Mouse (Mus musculus): ENCODE data around the gene Ncan.
A peak's percentile ranks its signal among the peaks of the same experiment; 100 is the strongest.

Gene Ncan

GRCm38 (mm10) chr8:70129309-70129952 lies 8.8 kb upstream of the Ncan start:
- no peak for DNase-seq (ENCODE audit: low spot score)

DNA sequence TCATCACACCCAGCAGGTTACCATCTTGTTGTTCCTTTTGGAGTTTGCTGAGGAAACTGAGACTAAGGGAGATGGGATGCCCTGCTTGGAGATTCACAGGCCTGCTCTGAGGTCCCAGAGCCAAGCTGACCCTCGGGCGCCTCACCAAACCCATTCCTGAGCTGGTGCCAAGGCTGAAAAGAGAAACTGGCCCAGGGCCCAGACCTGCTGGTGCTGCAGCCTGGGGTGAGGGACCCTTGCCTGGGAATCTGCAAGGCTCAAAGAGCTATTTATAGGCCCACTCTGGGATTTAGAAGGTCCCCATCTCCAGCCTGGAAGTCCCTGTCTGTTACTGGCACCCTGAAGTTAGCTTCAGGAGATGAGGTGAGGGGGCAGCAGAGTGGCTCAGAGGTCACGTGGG lies 7.8 kb upstream of the Ncan start:
- DNase-seq (ENCODE audit: low spot score): no peak

DNA sequence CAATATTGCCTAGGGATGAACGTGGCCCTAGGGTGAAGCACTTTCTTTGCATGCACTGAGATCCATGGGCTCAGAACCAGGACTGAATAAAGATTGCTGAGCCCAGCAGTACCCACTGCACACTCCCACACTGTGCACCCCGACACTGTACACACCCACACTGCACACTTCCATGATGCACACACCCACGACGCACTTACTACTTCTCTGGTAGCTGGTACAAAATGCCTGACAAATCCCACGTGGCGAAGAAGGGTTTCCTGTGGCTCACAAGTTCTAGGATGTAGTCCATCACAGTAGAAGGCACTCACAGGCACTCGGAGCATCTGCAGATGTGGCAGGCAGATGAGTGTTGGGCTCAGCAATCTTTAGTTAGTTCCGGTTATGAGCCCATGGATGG lies 4.3 kb upstream of the Ncan start:
- no peak for DNase-seq (ENCODE audit: low spot score)

DNA sequence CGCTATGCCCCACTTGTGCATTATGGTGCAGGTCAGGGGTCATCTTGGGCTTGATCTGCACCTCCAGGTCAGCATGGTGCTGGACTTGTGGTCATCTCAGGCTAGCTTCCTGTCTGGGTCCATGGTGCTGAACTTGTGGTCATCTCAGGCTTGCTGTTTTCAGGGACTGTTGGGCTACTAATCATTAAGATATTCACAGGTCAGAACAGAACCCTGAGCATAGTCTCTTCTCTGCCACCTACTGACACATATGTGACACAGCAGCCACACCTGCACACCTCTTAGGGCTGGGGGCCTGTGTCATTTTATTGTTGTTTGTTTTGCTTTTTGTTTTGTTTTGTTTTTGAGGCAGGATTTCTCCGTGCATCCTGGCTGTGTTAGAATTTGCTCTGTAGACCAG lies 2.2 kb upstream of the Ncan start:
- DNase-seq (ENCODE audit: low spot score): no peak

DNA sequence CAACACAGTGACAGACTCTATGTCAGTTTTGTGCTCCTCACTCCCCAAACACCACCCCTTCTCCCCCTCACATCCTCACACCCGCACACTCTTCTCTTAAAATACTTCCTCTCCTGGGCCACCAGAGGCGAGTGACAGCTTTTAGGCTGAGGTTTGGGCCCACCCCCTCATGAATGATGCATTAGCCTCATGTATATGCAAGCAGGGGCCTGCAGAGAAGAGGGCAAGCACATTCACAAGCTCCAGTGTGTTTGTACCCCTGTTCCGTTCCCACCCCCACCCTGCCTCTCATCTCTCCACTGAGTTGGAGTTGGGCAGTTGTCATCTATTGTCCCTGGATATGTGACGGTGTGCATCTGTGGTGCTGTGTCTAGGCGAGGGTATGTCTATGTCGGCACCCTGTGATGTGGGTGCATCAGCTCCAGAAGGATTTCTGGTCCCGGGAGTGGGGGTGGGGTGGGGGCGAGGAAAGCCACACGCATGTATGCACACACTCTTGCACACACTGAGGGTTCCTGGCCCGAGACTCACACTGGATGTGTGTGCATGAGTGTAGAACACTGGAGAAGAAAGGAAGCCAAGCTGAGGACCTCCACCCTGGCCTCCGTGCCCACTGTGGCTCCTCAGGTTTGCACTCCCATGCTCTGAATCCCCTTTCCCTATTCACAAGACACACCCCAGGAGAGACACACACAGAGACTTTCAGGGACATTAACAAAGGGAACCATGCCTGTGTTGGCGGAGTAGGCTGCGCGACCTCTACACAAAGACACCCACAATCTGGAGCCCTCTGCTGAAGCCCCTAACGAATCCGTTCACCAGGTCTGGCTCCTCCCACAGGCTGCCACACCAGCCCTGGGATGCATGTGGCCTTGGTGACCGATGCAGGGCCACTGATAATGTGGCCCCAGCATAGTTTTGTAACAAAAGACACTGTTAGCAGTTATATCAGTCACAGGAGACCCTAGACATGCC lies 1.7 kb downstream of the Ncan start:
- DNase-seq (ENCODE audit: low spot score): no peak

- no peak for DNase-seq (ENCODE audit: low spot score)
Measured at GRCm38 (mm10) chr8:70117611-70118010, 3.1 kb downstream of the Ncan start.

DNA sequence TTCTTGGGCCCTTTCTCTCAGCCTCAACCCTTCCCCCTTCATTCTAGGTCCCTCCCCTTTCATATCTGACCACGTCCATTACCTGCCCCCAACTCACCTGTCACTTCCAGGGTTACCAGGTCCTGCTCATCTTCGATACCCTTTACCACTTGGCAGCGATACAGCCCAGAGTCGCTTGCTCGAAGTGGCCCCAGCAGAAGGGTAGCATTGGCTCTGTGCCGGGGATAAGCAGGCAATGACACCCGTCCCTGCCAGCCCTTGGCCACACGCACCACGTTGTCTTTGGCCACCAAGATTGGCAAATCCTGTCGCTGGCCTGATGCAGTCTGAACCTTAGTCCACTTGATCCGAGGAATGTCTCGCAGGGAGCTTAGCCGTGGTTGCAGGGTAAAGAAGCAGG lies 5.8 kb downstream of the Ncan start:
- no peak for DNase-seq (ENCODE audit: low spot score)

DNA sequence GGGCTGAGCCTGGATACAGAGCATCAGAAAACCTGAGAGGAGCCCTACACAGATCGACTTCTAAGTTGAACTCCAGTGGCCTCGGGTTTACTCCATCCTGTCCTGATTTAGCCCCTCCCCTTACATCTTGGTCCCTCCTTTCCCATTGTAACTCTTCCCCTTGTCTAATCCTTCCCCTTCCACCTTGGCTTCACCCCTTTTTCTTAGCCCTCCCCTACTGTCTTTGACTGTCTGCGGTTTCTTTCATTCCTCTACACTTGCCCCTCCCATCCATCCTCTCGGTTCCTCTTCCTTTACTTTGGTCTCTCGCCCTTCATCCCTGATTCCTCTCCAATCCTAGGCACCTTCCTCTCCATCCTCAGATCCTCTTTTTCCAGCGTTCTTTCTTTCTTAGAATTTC lies 6.2 kb downstream of the Ncan start:
- no peak for DNase-seq (ENCODE audit: low spot score)

DNA sequence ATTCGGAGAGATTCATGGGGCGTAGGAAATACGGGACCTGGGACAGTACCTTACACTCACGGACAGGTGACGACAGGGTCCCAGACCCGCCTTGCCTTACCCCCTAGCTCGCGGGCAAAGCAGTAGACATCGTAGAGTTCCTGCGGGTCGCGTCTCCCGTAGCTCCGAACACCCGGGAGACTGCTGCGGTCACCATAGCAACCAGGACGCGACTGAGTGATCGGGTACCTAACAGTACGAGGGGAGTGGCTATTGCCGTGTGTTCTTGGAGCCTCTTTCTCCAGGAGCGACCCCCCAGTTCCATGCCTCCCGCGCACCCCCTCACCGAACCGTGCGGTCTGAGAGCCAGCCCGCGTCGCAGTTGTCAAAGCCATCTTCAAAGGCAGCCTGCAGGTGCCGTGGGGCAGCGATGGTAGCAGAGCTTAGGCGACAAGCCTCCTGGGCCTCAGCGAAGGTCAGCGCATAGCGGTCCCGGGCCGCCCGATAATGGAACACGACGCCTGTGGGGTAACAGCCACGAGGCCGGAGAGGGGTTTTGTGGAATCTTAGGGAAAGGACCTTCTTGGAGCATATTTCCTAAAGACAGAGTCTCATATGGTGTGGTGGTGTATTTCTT lies 8.2 kb downstream of the Ncan start:
- no peak for DNase-seq (ENCODE audit: low spot score)

GRCm38 (mm10) chr8:70111192-70111795 lies 9.4 kb downstream of the Ncan start:
- DNase-seq (ENCODE audit: low spot score): no peak

GRCm38 (mm10) chr8:70110451-70110850 lies 10.2 kb downstream of the Ncan start:
- no peak for DNase-seq (ENCODE audit: low spot score)

GRCm38 (mm10) chr8:70104922-70105321 lies 15.8 kb downstream of the Ncan start:
- DNase-seq (ENCODE audit: low spot score): no peak

- peak; percentile 63 for DNase-seq (ENCODE audit: low spot score)
Measured at GRCm38 (mm10) chr8:70104506-70104905, 16.2 kb downstream of the Ncan start.

GRCm38 (mm10) chr8:70100241-70100640 lies 20.4 kb downstream of the Ncan start:
- no peak for DNase-seq (ENCODE audit: low spot score)

DNA sequence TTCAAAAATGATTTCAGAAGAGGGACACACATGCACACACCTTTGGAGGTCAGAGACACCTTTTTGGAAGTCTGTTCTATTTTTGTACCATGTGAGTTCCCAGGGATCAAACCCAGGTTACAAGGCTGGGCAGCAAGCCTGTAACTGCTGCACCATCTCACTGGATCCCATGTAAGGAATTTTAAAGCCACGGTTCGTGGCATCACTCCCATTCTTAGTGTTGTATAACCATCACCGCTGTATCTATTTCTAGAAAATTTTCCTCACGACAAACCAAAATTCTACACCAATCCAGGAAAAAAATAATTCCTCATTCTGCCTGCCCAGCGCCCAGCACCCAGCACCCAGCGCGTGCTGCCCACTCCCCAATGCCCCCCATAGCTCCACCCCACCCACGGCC lies 21.4 kb downstream of the Ncan start:
- DNase-seq (ENCODE audit: low spot score): no peak

DNA sequence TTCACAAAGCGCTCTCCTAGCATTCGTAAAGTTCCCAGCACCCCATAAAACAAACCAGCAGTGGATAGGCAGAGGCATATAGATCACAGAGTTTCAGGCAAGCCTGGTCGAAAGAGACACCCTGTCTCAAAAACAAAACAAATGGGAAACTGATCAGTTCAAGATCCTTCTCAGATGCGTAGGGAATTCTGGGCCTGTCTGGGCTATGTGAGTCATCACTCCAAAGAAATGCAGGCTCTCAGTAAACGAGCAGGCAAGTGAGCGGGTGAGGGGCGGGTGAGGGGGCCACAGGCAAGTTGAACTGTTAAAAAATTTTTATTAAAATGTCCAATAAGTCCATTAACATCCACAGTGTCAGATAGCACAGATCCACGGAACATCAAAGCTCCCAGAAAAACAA lies 27.9 kb downstream of the Ncan start:
- no peak for DNase-seq (ENCODE audit: low spot score)

- DNase-seq (ENCODE audit: low spot score): no peak
Measured at GRCm38 (mm10) chr8:70089296-70089960, 31.2 kb downstream of the Ncan start.

DNA sequence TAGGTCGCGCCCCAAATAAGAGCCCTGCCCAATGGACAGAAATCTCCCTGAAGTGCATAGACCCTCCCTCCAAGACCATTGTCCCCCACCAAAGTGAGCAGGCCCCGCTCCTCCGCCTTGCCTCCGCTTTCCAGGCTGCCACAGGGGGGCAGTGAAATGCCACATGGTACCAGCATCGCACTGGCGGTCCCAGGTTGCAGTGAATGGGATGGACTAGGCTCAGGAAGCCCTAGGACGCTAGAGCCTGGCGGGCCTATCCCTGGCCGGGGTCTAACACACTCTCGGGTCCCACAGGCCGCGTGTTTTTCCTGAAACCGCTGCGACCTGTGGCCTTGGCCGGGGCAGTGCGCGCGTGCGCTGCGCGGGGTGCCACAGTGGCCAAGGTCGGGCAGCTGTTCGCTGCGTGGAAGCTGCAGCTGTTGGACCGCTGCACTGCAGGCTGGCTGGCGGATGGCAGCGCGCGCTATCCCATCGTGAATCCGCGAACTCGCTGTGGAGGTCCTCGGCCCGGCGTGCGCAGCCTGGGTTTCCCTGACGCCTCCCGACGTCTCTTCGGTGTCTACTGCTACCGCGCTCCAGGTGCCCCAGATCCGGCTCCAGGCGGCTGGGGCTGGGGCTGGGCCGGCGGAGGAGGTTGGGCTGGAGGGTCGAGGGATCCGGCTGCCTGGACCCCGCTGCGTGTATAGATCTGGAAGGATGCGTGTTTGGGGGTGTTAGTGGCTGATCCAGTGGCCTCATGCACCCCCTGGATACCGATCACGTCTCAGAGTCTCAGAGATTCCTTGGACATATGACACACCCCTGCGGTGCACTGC lies 32.6 kb downstream of the Ncan start:
- DNase-seq (ENCODE audit: low spot score): no peak

DNA sequence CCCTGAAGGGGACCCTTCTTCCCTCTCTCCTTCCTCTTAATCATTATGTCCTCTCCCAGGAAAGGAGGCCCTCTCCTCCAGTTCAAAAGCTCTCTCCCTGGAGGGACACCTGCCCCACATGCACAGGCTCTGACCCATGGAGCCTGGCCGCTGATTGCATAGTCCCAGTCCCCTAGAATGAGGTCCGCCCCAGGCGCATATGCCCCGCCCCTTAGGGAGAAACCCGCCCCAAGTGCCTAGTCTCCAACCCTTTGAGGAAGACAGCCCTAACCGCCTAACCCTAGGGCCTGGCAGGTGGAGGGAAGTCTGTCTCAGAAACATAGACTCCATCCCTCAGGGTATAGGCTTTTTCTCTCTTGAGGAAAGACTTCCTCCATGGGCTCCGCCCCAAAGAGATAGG lies 33.4 kb downstream of the Ncan start:
- no peak for DNase-seq (ENCODE audit: low spot score)

DNA sequence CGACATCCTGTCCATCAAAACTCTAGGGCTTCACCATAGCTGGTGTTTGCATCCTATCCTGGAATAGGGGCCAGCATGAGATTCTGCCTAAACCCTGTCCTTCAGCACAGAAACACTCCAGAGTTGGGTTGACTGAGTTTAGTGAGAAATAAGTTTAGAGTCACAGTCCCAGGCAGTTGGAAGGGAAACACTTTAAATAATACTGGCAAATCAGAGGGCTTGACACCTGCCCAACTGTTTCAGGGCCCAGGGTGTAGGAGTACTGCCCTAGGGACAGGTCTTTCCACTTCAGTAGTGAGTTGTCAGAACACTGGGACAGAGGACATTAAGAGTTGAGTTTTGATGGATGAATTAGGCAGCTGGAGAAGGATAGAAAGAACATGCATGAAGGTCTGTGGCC lies 34.5 kb downstream of the Ncan start:
- DNase-seq (ENCODE audit: low spot score): no peak

Measured in T-cell, adult 2 months (primary cell).